Comparison of ENCODE assay signal across 24 mouse cellular contexts in genomic region chr4:152194476-152195175, GRCm38 (mm10). TPM values are rescaled to one million over a fixed set of nuclear protein-coding genes. Genes with fewer than 3 reads are reported as not detected.
DNase-seq lines count a peak whose midpoint lies in the region; ATAC-seq lines count a peak whose summit lies in the region.
"Had no signal": no experiment of that assay in that cellular context is flagged by ENCODE, and none has a peak within 500 bp of the region (broad histone marks: within the 10 kb centered on the region; RNA-seq: fewer than 3 reads in every experiment).

No protein-coding gene starts in this region.

- H3K36me3 ChIP-seq in intestine, embryonic 16.5 days (ENCODE audit: control insufficient read depth, insufficient read depth, low read length), result no peaks in the 10 kb centered on the region
- H3K36me3 ChIP-seq: embryonic facial prominence, embryonic 15.5 days; hindbrain, embryonic 12.5 days; intestine, embryonic 15.5 days; limb, embryonic 10.5 days; liver, embryonic 15.5 days; midbrain, embryonic 10.5 days; neural tube, embryonic 12.5 days; stomach, embryonic 15.5 days had no signal

- no peak overlapping the region for H3K4me3 ChIP-seq in intestine, embryonic 16.5 days (ENCODE audit: low read length)
- H3K4me3 ChIP-seq: embryonic facial prominence, embryonic 15.5 days; hindbrain, embryonic 12.5 days; intestine, embryonic 15.5 days; limb, embryonic 10.5 days; liver, embryonic 15.5 days; midbrain, embryonic 10.5 days; neural tube, embryonic 12.5 days; stomach, embryonic 15.5 days had no signal

- H3K27ac ChIP-seq in intestine, embryonic 16.5 days (ENCODE audit: low read length), result no peak overlapping the region
- H3K27ac ChIP-seq: embryonic facial prominence, embryonic 15.5 days; hindbrain, embryonic 12.5 days; intestine, embryonic 15.5 days; limb, embryonic 10.5 days; liver, embryonic 15.5 days; midbrain, embryonic 10.5 days; neural tube, embryonic 12.5 days; stomach, embryonic 15.5 days had no signal

- no peaks in the 10 kb centered on the region for H3K27me3 ChIP-seq in intestine, embryonic 16.5 days (replicated peaks; ENCODE audit: control insufficient read depth, insufficient read depth, low read length)
- H3K27me3 ChIP-seq: embryonic facial prominence, embryonic 15.5 days; hindbrain, embryonic 12.5 days; intestine, embryonic 15.5 days; liver, embryonic 15.5 days; neural tube, embryonic 12.5 days; stomach, embryonic 15.5 days had no signal

- peak; percentile 21 to 66 for DNase-seq in kidney, postnatal 25 days
- DNase-seq in kidney, postnatal 10 days, result no peak
- DNase-seq in ES-CJ7 (ENCODE audit: low read depth, low spot score) (peak; percentile 51), ZHBTc4 (ENCODE audit: low read depth, low spot score) (peak; percentile 48)
- DNase-seq in induced T-regulatory cell, adult 2 months (ENCODE audit: low read depth), result peak; percentile 28
- DNase-seq: adrenal gland, postnatal 14 days; embryo, embryonic 11 days; gastrocnemius, postnatal 14 days; layer of hippocampus, postnatal 36 days; lung, postnatal 14 days; spleen, adult 18-20 months had no signal

- ATAC-seq in inflammation-experienced regulatory T-cells, adult 6 months, result no peak
- ATAC-seq in intestine, embryonic 16.5 days, result no peak
- ATAC-seq: intestine, embryonic 15.5 days had no signal

- whole genome bisulfite sequencing in intestine, embryonic 16.5 days, result 77% methylated on average over 3 of the region's 3 CpGs

- H3K4me1 ChIP-seq in intestine, embryonic 16.5 days (ENCODE audit: control insufficient read depth, insufficient read depth, low read length), result peaks cover under 1% of the 10 kb centered on the region
- H3K4me1 ChIP-seq: neural tube, embryonic 12.5 days; stomach, embryonic 15.5 days had no signal

- H3K4me2 ChIP-seq in intestine, embryonic 16.5 days (ENCODE audit: low read depth, low read length), result no peak overlapping the region
- H3K4me2 ChIP-seq: embryonic facial prominence, embryonic 15.5 days; hindbrain, embryonic 12.5 days; intestine, embryonic 15.5 days; liver, embryonic 15.5 days; neural tube, embryonic 12.5 days; stomach, embryonic 15.5 days had no signal

- H3K9me3 ChIP-seq in intestine, embryonic 16.5 days (ENCODE audit: control insufficient read depth, low read length), result no peaks in the 10 kb centered on the region
- H3K9me3 ChIP-seq: embryonic facial prominence, embryonic 15.5 days; hindbrain, embryonic 12.5 days; intestine, embryonic 15.5 days; limb, embryonic 10.5 days; liver, embryonic 15.5 days; midbrain, embryonic 10.5 days; neural tube, embryonic 12.5 days; stomach, embryonic 15.5 days had no signal

- H3K9ac ChIP-seq in intestine, embryonic 16.5 days (ENCODE audit: low read depth, low read length), result no peak overlapping the region
- H3K9ac ChIP-seq: embryonic facial prominence, embryonic 15.5 days; hindbrain, embryonic 12.5 days; intestine, embryonic 15.5 days; liver, embryonic 15.5 days; neural tube, embryonic 12.5 days; stomach, embryonic 15.5 days had no signal

RNA-seq across cellular contexts. Expression of gene Acot7, which starts 16.7 kb away (rescaled TPM):
- 100 to 1,000 TPM; 124 to 249 (median 126) TPM for polyA plus RNA-seq in inflammation-experienced regulatory T-cells, adult 6 months (2017; shearing (Covaris generic))
- polyA plus RNA-seq in intestine, embryonic 16.5 days (2015; fragmentation: Nextera tagmentation; extraction: Ambion mirVana), result 49.4 and 52.5 TPM in 2 replicates

RNA-seq across cellular contexts. Expression of gene Hes2, which starts 36.0 kb away (rescaled TPM):
- not detected for polyA plus RNA-seq in inflammation-experienced regulatory T-cells, adult 6 months (2017; shearing (Covaris generic))
- 0.68 and 0.98 TPM in 2 replicates for polyA plus RNA-seq in intestine, embryonic 16.5 days (2015; fragmentation: Nextera tagmentation; extraction: Ambion mirVana)
- polyA plus RNA-seq: forebrain, embryonic 11.5 days; frontal cortex, adult 2 months; limb, embryonic 10.5 days; liver, embryonic 15.5 days; thymus, postnatal 0 days had no signal

RNA-seq across cellular contexts. Expression of gene Espn, which starts 42.5 kb away (rescaled TPM):
- polyA plus RNA-seq in inflammation-experienced regulatory T-cells, adult 6 months (2017; shearing (Covaris generic)), result 10 to 100 TPM in 1 of 3 experiments, 1 to 10 TPM in 2; 6.0 to 13.1 (median 9.7) TPM
- 31.6 and 39.5 TPM in 2 replicates for polyA plus RNA-seq in intestine, embryonic 16.5 days (2015; fragmentation: Nextera tagmentation; extraction: Ambion mirVana)
